ENCODE assay signal across 10 mouse cellular contexts in genomic region chr15:86069011-86069791, GRCm38 (mm10). TPM values are rescaled to one million over a fixed set of nuclear protein-coding genes. Genes with fewer than 3 reads are reported as not detected.
DNase-seq lines count a peak whose midpoint lies in the region; ATAC-seq lines count a peak whose summit lies in the region.
"Had no signal": no experiment of that assay in that cellular context is flagged by ENCODE, and none has a peak within 500 bp of the region (broad histone marks: within the 10 kb centered on the region; RNA-seq: fewer than 3 reads in every experiment).

No protein-coding gene starts in this region.

- ATAC-seq in limb, embryonic 15.5 days (ENCODE audit: insufficient number of reproducible peaks, low FRiP score, low TSS enrichment, low read depth): no peak
- no peak for ATAC-seq in frontal cortex, adult (ENCODE audit: low TSS enrichment)

- H3K4me1 ChIP-seq in limb, embryonic 15.5 days: peaks cover 29% of the 10 kb centered on the region
- peaks cover 38% of the 10 kb centered on the region for H3K4me1 ChIP-seq in embryonic facial prominence, embryonic 10.5 days

- peak; percentile 1 for DNase-seq in kidney, adult 11 months
- DNase-seq in kidney, postnatal 25 days: no peak
- DNase-seq in 416B (ENCODE audit: low read depth) (peak; percentile 57), A20 (ENCODE audit: low read depth, low spot score) (peak; percentile 59)
- DNase-seq in embryonic facial prominence, embryonic 10.5 days (ENCODE audit: low spot score): no peak
- DNase-seq: kidney, adult 8-10 months; lung, embryonic 14.5 days; right cerebral cortex, postnatal 25 days had no signal

- no peaks in the 10 kb centered on the region for H3K9me3 ChIP-seq in limb, embryonic 15.5 days
- no peaks in the 10 kb centered on the region for H3K9me3 ChIP-seq in embryonic facial prominence, embryonic 10.5 days

- H3K36me3 ChIP-seq in limb, embryonic 15.5 days: no peaks in the 10 kb centered on the region
- H3K36me3 ChIP-seq in embryonic facial prominence, embryonic 10.5 days (replicated peaks): peaks cover 15% of the 10 kb centered on the region

- H3K4me3 ChIP-seq in limb, embryonic 15.5 days: no peak overlapping the region
- H3K4me3 ChIP-seq in embryonic facial prominence, embryonic 10.5 days: no peak overlapping the region

- H3K27me3 ChIP-seq in limb, embryonic 15.5 days: no peaks in the 10 kb centered on the region
- H3K27me3 ChIP-seq in embryonic facial prominence, embryonic 10.5 days (replicated peaks; ENCODE audit: low read depth, poor library complexity, severe bottlenecking): no peaks in the 10 kb centered on the region

- no peak overlapping the region for H3K4me2 ChIP-seq in limb, embryonic 15.5 days
- H3K4me2 ChIP-seq: lung, embryonic 14.5 days had no signal

- H3K27ac ChIP-seq in limb, embryonic 15.5 days: peak overlapping the region; percentile 24; the same call in 1 of the 2 replicates
- H3K27ac ChIP-seq in embryonic facial prominence, embryonic 10.5 days (replicated peaks): no peak overlapping the region

- 82% methylated on average over 10 of the region's 10 CpGs for WGBS in limb, embryonic 15.5 days
- 79% methylated on average over 10 of the region's 10 CpGs for WGBS in embryonic facial prominence, embryonic 10.5 days

- no peak overlapping the region for H3K9ac ChIP-seq in limb, embryonic 15.5 days
- H3K9ac ChIP-seq: lung, embryonic 14.5 days had no signal

RNA-seq across cellular contexts. Expression of gene Gramd4, which starts 11.7 kb away (rescaled TPM):
- 15.6 and 22.0 TPM in 2 replicates for polyA plus RNA-seq in limb, embryonic 15.5 days (2015; fragmentation: Nextera tagmentation; extraction: Ambion mirVana)
- polyA plus RNA-seq in embryonic facial prominence, embryonic 10.5 days (2016; fragmentation: Nextera tagmentation; extraction: Ambion mirVana): 13.7 and 13.8 TPM in 2 replicates

RNA-seq across cellular contexts. Expression of gene Celsr1, which starts 35.6 kb away (rescaled TPM):
- polyA plus RNA-seq in limb, embryonic 15.5 days (2015; fragmentation: Nextera tagmentation; extraction: Ambion mirVana): 2.7 and 3.6 TPM in 2 replicates
- polyA plus RNA-seq in embryonic facial prominence, embryonic 10.5 days (2016; fragmentation: Nextera tagmentation; extraction: Ambion mirVana): 1.2 and 1.5 TPM in 2 replicates

Comparison
In these comparisons a context has a peak if more than half of its experiments do, and no peak if none do; other contexts are left out.
1. DNase-seq: peak in kidney, adult 11 months (single experiment), 416B (single experiment) and A20 (single experiment); none in kidney, postnatal 25 days (0 of 2) and embryonic facial prominence, embryonic 10.5 days (single experiment).